Mouse (Mus musculus) liver, adult 2 months (tissue): ENCODE measurements around the gene Rhbdd3. TPM values are rescaled to one million over a fixed set of nuclear protein-coding genes. Genes with fewer than 3 reads are reported as not detected.

Source experiments
- DNase-seq: peaks from one replicate; pipeline ENCODE4 v3.0.0-alpha.2; 2011; ENCODE audit warnings: low read depth, low spot score; ENCODE audit errors: extremely low read depth
- H3K27ac ChIP-seq: fragments of 200-500 bp; replicated peaks from 2 replicates; pipeline ENCODE4 v1.5.1; 2012; ENCODE audit warnings: low read depth, mild to moderate bottlenecking, control low read depth, inconsistent platforms, low read length; ENCODE audit not compliant: insufficient read depth
- H3K27me3 ChIP-seq: fragments of 200-500 bp; 2 replicates; pipeline ENCODE4 v1.6.1; 2012; ENCODE audit warnings: mild to moderate bottlenecking, moderate library complexity, low read length, inconsistent platforms; ENCODE audit not compliant: control insufficient read depth, insufficient read depth
- H3K36me3 ChIP-seq: fragments of 200-500 bp; 2 replicates; pipeline ENCODE4 v1.6.1; 2012; ENCODE audit warnings: low read length, inconsistent platforms; ENCODE audit not compliant: control insufficient read depth, insufficient read depth
- H3K4me1 ChIP-seq: fragments of 200-500 bp; 2 replicates; pipeline ENCODE4 v1.6.1; 2011; ENCODE audit warnings: low read length; ENCODE audit not compliant: control insufficient read depth, insufficient read depth
- H3K4me3 ChIP-seq: fragments of 200-500 bp; 2 replicates; pipeline ENCODE4 v1.5.1; 2011; ENCODE audit warnings: low read depth, mild to moderate bottlenecking, control low read depth, low read length, moderate library complexity; ENCODE audit not compliant: insufficient read depth
- H3K79me2 ChIP-seq: fragments of 200-500 bp; 2 replicates; pipeline ENCODE4 v1.6.1; 2012; ENCODE audit warnings: inconsistent platforms, mild to moderate bottlenecking, low read length, moderate library complexity; ENCODE audit not compliant: control insufficient read depth, insufficient read depth
- H3K9ac ChIP-seq: fragments of 200-500 bp; 2 replicates; pipeline ENCODE4 v1.6.1; 2012; ENCODE audit warnings: low read depth, mild to moderate bottlenecking, control low read depth, inconsistent platforms, low read length
- CTCF ChIP-seq: fragments of 200-500 bp; IDR thresholded peaks from 2 replicates; pipeline ENCODE4 v1.5.1; 2011; ENCODE audit warnings: low read depth, low read length, control low read depth
- POLR2A ChIP-seq: fragments of 200-500 bp; IDR thresholded peaks from 2 replicates; pipeline ENCODE4 v1.6.1; 2011; ENCODE audit warnings: low read length, control low read depth; ENCODE audit not compliant: insufficient read depth; ENCODE audit errors: extremely low read depth
- WGBS: fragments of 180-500 bp; shearing (Covaris S2); methylation state at CpG from one replicate; pipeline ENCODE4 v1.1.7; 2018; 5-methylcytosine and 5-hydroxymethylcytosine counted together
- polyA plus RNA-seq: library from polyadenylated mRNA; depleted of rRNA; stranded (reverse); fragments of >200 nt; gene quantifications from 2 replicates; pipeline ENCODE4 v1.2.3, GENCODE M21; 2012
- total RNA-seq: library from RNA; depleted of rRNA; stranded (reverse); fragments of >200 nt; gene quantifications from 2 replicates; pipeline ENCODE4 v1.2.3, GENCODE M21; 2014

Gene Rhbdd3
- total and polyA plus RNA-seq, 2 experiments, result 8.6 to 30.8 TPM

- no peaks in the 10 kb centered on the region for H3K27me3 ChIP-seq
- no peaks in the 10 kb centered on the region for H3K79me2 ChIP-seq
- TF ChIP-seq POLR2A (no peak), CTCF (no peak)
- no peak overlapping the region for H3K27ac ChIP-seq
- WGBS, result 35% methylated on average over 9 of the region's 9 CpGs
- peak overlapping the region; percentile 9; the same call in 1 of the 2 replicates for H3K9ac ChIP-seq
- H3K36me3 ChIP-seq, result no peaks in the 10 kb centered on the region
- peaks cover 20% of the 10 kb centered on the region for H3K4me1 ChIP-seq
- no peak overlapping the region for H3K4me3 ChIP-seq
- DNase-seq, result peak; percentile 72
Measured at GRCm38 (mm10) chr11:5139372-5139771, 40.6 kb downstream of the Rhbdd3 start.

GRCm38 (mm10) chr11:5140619-5141018 lies 41.9 kb downstream of the Rhbdd3 start:
- H3K36me3 ChIP-seq, result no peaks in the 10 kb centered on the region
- DNase-seq, result peak; percentile 71
- no peak overlapping the region for H3K9ac ChIP-seq
- no peak overlapping the region for H3K27ac ChIP-seq
- H3K27me3 ChIP-seq, result no peaks in the 10 kb centered on the region
- peaks cover 20% of the 10 kb centered on the region for H3K4me1 ChIP-seq
- H3K79me2 ChIP-seq, result no peaks in the 10 kb centered on the region
- no peak overlapping the region for H3K4me3 ChIP-seq
- TF ChIP-seq POLR2A (no peak), CTCF (no peak)
- 8% methylated on average over 8 of the region's 8 CpGs for WGBS

- TF ChIP-seq POLR2A (no peak), CTCF (no peak)
- Histone ChIP-seq H3K27me3 (no peaks in the 10 kb centered on the region), H3K79me2 (no peaks in the 10 kb centered on the region), H3K36me3 (no peaks in the 10 kb centered on the region), H3K9ac (no peak overlapping the region), H3K27ac (no peak overlapping the region), H3K4me1 (peaks cover 20% of the 10 kb centered on the region), H3K4me3 (no peak overlapping the region)
- no peak for DNase-seq
- 62% methylated on average over 5 of the region's 5 CpGs for WGBS
Measured at GRCm38 (mm10) chr11:5141252-5141651, 42.5 kb downstream of the Rhbdd3 start.

- Histone ChIP-seq H3K79me2 (no peaks in the 10 kb centered on the region), H3K27ac (no peak overlapping the region), H3K27me3 (no peaks in the 10 kb centered on the region), H3K4me3 (no peak overlapping the region), H3K36me3 (no peaks in the 10 kb centered on the region), H3K9ac (no peak overlapping the region), H3K4me1 (peaks cover 20% of the 10 kb centered on the region)
- TF ChIP-seq CTCF (no peak), POLR2A (no peak)
- no peak for DNase-seq
- WGBS, result 71% methylated on average over 2 of the region's 2 CpGs
Measured at GRCm38 (mm10) chr11:5141965-5142364, 43.2 kb downstream of the Rhbdd3 start.

GRCm38 (mm10) chr11:5145600-5145999 lies 46.9 kb downstream of the Rhbdd3 start:
- DNase-seq, result no peak
- WGBS, result 85% methylated on average over 3 of the region's 3 CpGs
- TF ChIP-seq CTCF, result no peak
- no peak for TF ChIP-seq POLR2A

GRCm38 (mm10) chr11:5149249-5149648 lies 50.5 kb downstream of the Rhbdd3 start:
- H3K79me2 ChIP-seq, result no peaks in the 10 kb centered on the region
- no peak overlapping the region for H3K27ac ChIP-seq
- no peaks in the 10 kb centered on the region for H3K36me3 ChIP-seq
- H3K4me3 ChIP-seq, result no peak overlapping the region
- no peaks in the 10 kb centered on the region for H3K4me1 ChIP-seq
- WGBS, result 36% methylated on average over 7 of the region's 7 CpGs
- H3K27me3 ChIP-seq, result no peaks in the 10 kb centered on the region; the same call in 1 of the 2 replicates
- TF ChIP-seq CTCF (no peak), POLR2A (no peak)
- DNase-seq, result no peak
- no peak overlapping the region for H3K9ac ChIP-seq

More at GRCm38 (mm10) chr11:5145600-5145999, 46.9 kb downstream of the Rhbdd3 start:
- no peak overlapping the region for H3K4me3 ChIP-seq
- H3K9ac ChIP-seq, result no peak overlapping the region
- no peaks in the 10 kb centered on the region; the same call in 1 of the 2 replicates for H3K4me1 ChIP-seq
- no peaks in the 10 kb centered on the region for H3K36me3 ChIP-seq
- H3K79me2 ChIP-seq, result no peaks in the 10 kb centered on the region
- no peak overlapping the region for H3K27ac ChIP-seq
- no peaks in the 10 kb centered on the region for H3K27me3 ChIP-seq
